Mouse (Mus musculus) olfactory bulb, adult 2 months (tissue): ENCODE results near the gene Vezt.

Experiments used
- CTCF ChIP-seq: fragments of 200-500 bp; IDR thresholded peaks from 2 replicates; pipeline ENCODE4 v1.5.1; 2012; ENCODE audit warnings: low read depth, mild to moderate bottlenecking, low read length, moderate library complexity; ENCODE audit not compliant: insufficient read depth
- POLR2A ChIP-seq: fragments of 200-500 bp; IDR thresholded peaks from 2 replicates; pipeline ENCODE4 v1.6.1; 2012; ENCODE audit warnings: mild to moderate bottlenecking, low read depth, low read length, moderate library complexity; ENCODE audit not compliant: insufficient read depth

DNA sequence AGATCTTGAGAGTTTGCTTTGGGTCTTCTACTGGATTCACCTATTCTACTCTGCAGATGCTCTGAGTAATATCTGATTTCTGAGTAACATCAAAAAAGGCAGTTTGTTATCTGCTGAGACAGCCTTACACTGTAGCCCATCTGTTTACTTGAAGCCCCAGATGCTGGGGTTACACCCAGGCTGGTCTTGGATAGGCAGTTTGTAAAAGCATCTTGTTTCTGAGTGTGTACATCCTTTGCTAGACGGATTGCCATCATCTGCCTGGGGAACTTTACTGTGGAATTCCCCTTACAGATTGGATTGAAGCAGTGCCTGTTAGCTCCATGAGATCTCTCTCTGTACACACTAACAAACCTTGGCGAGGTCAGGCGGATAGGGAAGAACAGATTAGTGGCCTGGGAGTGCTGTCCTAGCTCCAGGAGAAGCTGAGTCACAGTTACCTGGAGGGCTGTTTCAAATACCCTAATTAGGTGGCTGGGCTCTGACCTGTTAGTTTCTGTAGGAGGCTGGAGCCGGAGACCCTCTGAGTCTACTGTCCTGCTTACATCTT is 37.4 kb upstream of the Vezt start:
- TF ChIP-seq CTCF (no peak), POLR2A (no peak)
